In the genomic region with DNA sequence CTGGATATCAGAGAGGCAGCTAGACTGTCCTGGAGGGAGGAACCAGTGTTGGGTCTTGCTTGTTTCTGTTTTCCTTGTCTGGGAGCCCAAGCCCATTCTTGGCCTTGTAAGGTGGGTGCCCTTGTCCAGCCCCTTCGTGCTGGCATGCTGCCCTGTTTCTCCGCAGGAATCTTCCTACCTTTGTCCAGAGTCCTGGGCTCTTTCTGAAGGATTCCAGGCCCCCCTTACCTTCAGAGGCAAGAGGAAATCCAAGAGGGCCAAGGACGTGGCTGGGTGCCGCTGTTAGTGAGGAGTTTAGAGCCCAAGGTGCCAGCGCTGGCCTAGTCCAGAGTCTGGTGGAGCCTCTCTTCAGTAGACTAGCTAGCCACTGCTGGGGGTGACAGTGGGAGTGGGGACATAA, we compare ENCODE assay signal across 24 mouse cellular contexts. TPM values are rescaled to one million over a fixed set of nuclear protein-coding genes. Genes with fewer than 3 reads are reported as not detected.
A peak's percentile ranks its signal among the peaks of the same experiment; 100 is the strongest.
DNase-seq lines count a peak whose midpoint lies in the region; ATAC-seq and TF ChIP-seq lines count a peak whose summit lies in the region.
"Had no signal": no experiment of that assay in that cellular context is flagged by ENCODE, and none has a peak within 500 bp of the region (broad histone marks: within the 10 kb centered on the region; RNA-seq: fewer than 3 reads in every experiment).

No protein-coding gene starts in this region.

- no peaks in the 10 kb centered on the region for H3K27me3 ChIP-seq in liver, embryonic 12.5 days (replicated peaks)
- no peaks in the 10 kb centered on the region for H3K27me3 ChIP-seq in liver, embryonic 15.5 days
- H3K27me3 ChIP-seq: embryonic facial prominence, embryonic 13.5 days; heart, embryonic 15.5 days; kidney, embryonic 15.5 days; lung, embryonic 15.5 days; neural tube, embryonic 15.5 days; Patski had no signal

- peak overlapping the region; percentile 87 for H3K4me2 ChIP-seq in liver, embryonic 12.5 days
- H3K4me2 ChIP-seq in liver, embryonic 15.5 days: no peak overlapping the region
- H3K4me2 ChIP-seq: embryonic facial prominence, embryonic 13.5 days; heart, embryonic 15.5 days; hindbrain, embryonic 14.5 days; kidney, embryonic 15.5 days; lung, embryonic 15.5 days; midbrain, embryonic 11.5 days; neural tube, embryonic 15.5 days had no signal

- no peak for ATAC-seq in liver, embryonic 12.5 days
- ATAC-seq in liver, embryonic 15.5 days (ENCODE audit: insufficient read depth): no peak
- ATAC-seq: forebrain, embryonic 14.5 days; intestine, embryonic 16.5 days; Patski had no signal

- no peak for TF ChIP-seq CTCF in gastrocnemius, adult 2 months (IDR thresholded peaks at IDR 0.05)

- H3K4me3 ChIP-seq in gastrocnemius, adult 2 months: no peak overlapping the region
- no peak overlapping the region for H3K4me3 ChIP-seq in liver, embryonic 12.5 days
- no peak overlapping the region for H3K4me3 ChIP-seq in liver, embryonic 15.5 days (replicated peaks)
- H3K4me3 ChIP-seq: embryonic facial prominence, embryonic 13.5 days; heart, embryonic 15.5 days; kidney, embryonic 15.5 days; lung, embryonic 15.5 days; neural tube, embryonic 15.5 days had no signal

- DNase-seq in gastrocnemius, adult 2 months: no peak
- no peak for DNase-seq in gastrocnemius, postnatal 25 days
- DNase-seq in liver: no peak
- peak; percentile 9 for DNase-seq in induced T-regulatory cell, adult 2 months (ENCODE audit: low read depth)
- no peak for DNase-seq in kidney, adult 8-10 months
- DNase-seq: adrenal gland, postnatal 36 days; cerebellum, postnatal 25 days; embryo, embryonic 11 days; heart, postnatal 36 days; layer of hippocampus, postnatal 36 days had no signal

- peak overlapping the region; percentile 48 for H3K27ac ChIP-seq in gastrocnemius, adult 2 months
- peak overlapping the region; percentile 98 for H3K27ac ChIP-seq in liver, embryonic 12.5 days
- peak overlapping the region; percentile 33; the same call in 1 of the 2 replicates for H3K27ac ChIP-seq in liver, embryonic 15.5 days (replicated peaks)
- H3K27ac ChIP-seq: embryonic facial prominence, embryonic 13.5 days; heart, embryonic 15.5 days; hindbrain, embryonic 14.5 days; kidney, embryonic 15.5 days; lung, embryonic 15.5 days; neural tube, embryonic 15.5 days had no signal

- WGBS in liver, embryonic 12.5 days (ENCODE audit: insufficient replicate concordance): 96% methylated on average over 5 of the region's 5 CpGs
- 91% methylated on average over 5 of the region's 5 CpGs for WGBS in liver, embryonic 15.5 days (ENCODE audit: insufficient replicate concordance)

- intact Hi-C loops in gastrocnemius, adult 2 months (cut with DNase I): no loop called here

- peaks cover 70% of the 10 kb centered on the region for H3K4me1 ChIP-seq in liver, embryonic 12.5 days
- peaks cover 62% of the 10 kb centered on the region for H3K4me1 ChIP-seq in liver, embryonic 15.5 days (replicated peaks)

- peak overlapping the region; percentile 77 for H3K9ac ChIP-seq in liver, embryonic 12.5 days
- H3K9ac ChIP-seq in liver, embryonic 15.5 days: no peak overlapping the region
- H3K9ac ChIP-seq: embryonic facial prominence, embryonic 13.5 days; heart, embryonic 15.5 days; hindbrain, embryonic 14.5 days; kidney, embryonic 15.5 days; lung, embryonic 15.5 days; neural tube, embryonic 15.5 days had no signal

- H3K9me3 ChIP-seq in liver, embryonic 12.5 days (replicated peaks): no peaks in the 10 kb centered on the region
- no peaks in the 10 kb centered on the region for H3K9me3 ChIP-seq in liver, embryonic 15.5 days (replicated peaks)
- H3K9me3 ChIP-seq: embryonic facial prominence, embryonic 13.5 days; heart, embryonic 15.5 days; kidney, embryonic 15.5 days; lung, embryonic 15.5 days; neural tube, embryonic 15.5 days had no signal

- H3K36me3 ChIP-seq in liver, embryonic 12.5 days: peaks cover 16% of the 10 kb centered on the region
- H3K36me3 ChIP-seq in liver, embryonic 15.5 days (replicated peaks): no peaks in the 10 kb centered on the region; the same call in 1 of the 2 replicates
- H3K36me3 ChIP-seq: embryonic facial prominence, embryonic 13.5 days; heart, embryonic 15.5 days; kidney, embryonic 15.5 days; lung, embryonic 15.5 days; neural tube, embryonic 15.5 days had no signal

RNA-seq across cellular contexts. Expression of gene Stk10, which starts 11.4 kb away (rescaled TPM):
- 1 to 10 TPM; 1.9 to 3.8 TPM for total RNA-seq in gastrocnemius, adult 2 months (2021)
- 1 to 10 TPM; 2.6 to 3.2 TPM for total RNA-seq in gastrocnemius, postnatal 25 days (2021)
- polyA plus RNA-seq in liver, embryonic 12.5 days (2016; fragmentation: Nextera tagmentation; extraction: Ambion mirVana): 5.7 and 6.0 TPM in 2 replicates
- polyA plus RNA-seq in liver, embryonic 15.5 days (2015; fragmentation: Nextera tagmentation; extraction: Ambion mirVana): 4.3 TPM in 2 replicates

RNA-seq across cellular contexts. Expression of gene Efcab9, which starts 12.6 kb away (rescaled TPM):
- total RNA-seq in gastrocnemius, adult 2 months (2021): 1 to 10 TPM; 1.0 to 2.0 TPM
- total RNA-seq in gastrocnemius, postnatal 25 days (2021): 1 to 10 TPM in 1 of 2 experiments, under 1 TPM in 1; 0.75 to 1.0 TPM
- 0.28 and 0.56 TPM in 2 replicates for polyA plus RNA-seq in liver, embryonic 12.5 days (2016; fragmentation: Nextera tagmentation; extraction: Ambion mirVana)
- polyA plus RNA-seq in liver, embryonic 15.5 days (2015; fragmentation: Nextera tagmentation; extraction: Ambion mirVana): 0.20 and 0.41 TPM in 2 replicates
- total RNA-seq: granulocyte monocyte progenitor cell, adult 5-6 weeks had no signal
- polyA plus RNA-seq: embryonic facial prominence, embryonic 13.5 days; forebrain, embryonic 14.5 days; hindbrain, embryonic 14.5 days; neural tube, embryonic 15.5 days; small intestine, adult 2 months had no signal

Comparison
In these comparisons a context has a peak if more than half of its experiments do, and no peak if none do; other contexts are left out.
1. H3K27ac ChIP-seq: peak in every context shown above with its lines; median percentile 98 in liver, embryonic 12.5 days; 48 in gastrocnemius, adult 2 months; 33 in liver, embryonic 15.5 days.